Mouse (Mus musculus) common myeloid progenitor, adult 5-6 weeks (primary cell): ENCODE measurements around the gene Blzf1. TPM values are rescaled to one million over a fixed set of nuclear protein-coding genes. Genes with fewer than 3 reads are reported as not detected.

Source experiments
- ATAC-seq: replicated peaks from 2 replicates; pipeline ENCODE4 v1.8.0; 2016; ENCODE audit warnings: low read depth, mild to moderate bottlenecking, moderate TSS enrichment, inconsistent platforms; ENCODE audit not compliant: poor library complexity, severe bottlenecking
- total RNA-seq: library from RNA; stranded (forward); fragments of 200-1000, 187-1606 nt; gene quantifications from 2 replicates; pipeline ENCODE4 v1.2.3, GENCODE M21; 2017

The Blzf1 gene
- total RNA-seq, 1 experiment from 2014 or later: 36.5 TPM

DNA sequence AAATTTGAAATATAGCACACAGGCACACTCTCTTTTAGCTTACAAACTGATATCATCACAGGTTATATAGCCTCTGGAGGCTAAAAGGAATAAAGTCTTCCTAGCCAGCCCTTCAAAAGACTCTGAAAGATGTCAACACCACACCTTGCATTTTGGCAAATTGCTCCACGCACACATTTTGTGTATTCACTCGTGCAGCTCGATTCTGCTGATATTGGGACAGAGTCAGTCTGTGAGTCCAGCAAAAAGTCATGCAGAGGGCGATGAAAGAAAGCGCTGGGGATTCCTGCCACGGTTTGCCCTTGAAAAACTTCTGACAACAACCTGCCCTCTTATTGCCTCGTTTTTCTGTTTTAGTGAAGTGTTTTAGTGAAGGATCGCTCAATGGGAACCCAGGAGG lies 59.8 kb downstream of the Blzf1 start:
- ATAC-seq: no peak

DNA sequence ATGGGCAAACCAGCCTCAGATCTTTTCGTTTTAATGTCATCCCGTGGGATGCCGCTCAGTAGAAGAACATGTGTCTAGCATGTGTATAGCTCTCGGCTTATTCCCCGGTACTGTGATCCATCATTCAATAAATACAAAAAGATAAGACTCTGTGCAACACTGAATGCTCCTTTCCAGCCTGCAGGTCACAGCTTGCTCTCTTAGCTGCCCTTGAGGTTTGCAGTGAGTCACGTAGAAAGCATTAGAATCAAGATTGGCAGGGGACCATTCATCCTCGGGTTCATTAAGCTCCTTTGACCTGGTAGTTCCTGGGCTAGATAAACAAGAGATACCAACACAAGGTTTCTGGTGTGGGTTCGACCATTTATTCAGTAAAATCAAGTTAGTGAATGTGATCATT lies 64.5 kb downstream of the Blzf1 start:
- ATAC-seq: no peak

GRCm38 (mm10) chr1:164241494-164241893 lies 65.8 kb downstream of the Blzf1 start:
- no peak for ATAC-seq

Other genes starting within 250 kb of the Blzf1 start
- 275 and 283 TPM in 2 replicates for gene Sell, start 245.5 kb downstream of the Blzf1 start, total RNA-seq
- gene Selp, start 192.2 kb downstream of the Blzf1 start, total RNA-seq: 5.2 and 5.9 TPM in 2 replicates
- gene F5, start 155.7 kb downstream of the Blzf1 start, total RNA-seq: 1.6 and 2.1 TPM in 2 replicates
- gene Slc19a2, start 58.4 kb downstream of the Blzf1 start, total RNA-seq: 4.7 and 5.1 TPM in 2 replicates
- 37.2 and 38.9 TPM in 2 replicates for gene Ccdc181, start 31.9 kb downstream of the Blzf1 start, total RNA-seq
- gene Nme7, start 3.4 kb downstream of the Blzf1 start, total RNA-seq: 37.0 and 37.3 TPM in 2 replicates
- gene Atp1b1, start 150.9 kb upstream of the Blzf1 start, total RNA-seq: 1.4 and 2.3 TPM in 2 replicates